Mouse (Mus musculus): ENCODE measurements around the gene Rpap3. TPM values are rescaled to one million over a fixed set of nuclear protein-coding genes. Genes with fewer than 3 reads are reported as not detected.

The Rpap3 gene
- 44.1 and 49.2 TPM in 2 replicates for polyA plus RNA-seq (2014; fragmentation: Nextera tagmentation; extraction: Ambion mirVana)

DNA sequence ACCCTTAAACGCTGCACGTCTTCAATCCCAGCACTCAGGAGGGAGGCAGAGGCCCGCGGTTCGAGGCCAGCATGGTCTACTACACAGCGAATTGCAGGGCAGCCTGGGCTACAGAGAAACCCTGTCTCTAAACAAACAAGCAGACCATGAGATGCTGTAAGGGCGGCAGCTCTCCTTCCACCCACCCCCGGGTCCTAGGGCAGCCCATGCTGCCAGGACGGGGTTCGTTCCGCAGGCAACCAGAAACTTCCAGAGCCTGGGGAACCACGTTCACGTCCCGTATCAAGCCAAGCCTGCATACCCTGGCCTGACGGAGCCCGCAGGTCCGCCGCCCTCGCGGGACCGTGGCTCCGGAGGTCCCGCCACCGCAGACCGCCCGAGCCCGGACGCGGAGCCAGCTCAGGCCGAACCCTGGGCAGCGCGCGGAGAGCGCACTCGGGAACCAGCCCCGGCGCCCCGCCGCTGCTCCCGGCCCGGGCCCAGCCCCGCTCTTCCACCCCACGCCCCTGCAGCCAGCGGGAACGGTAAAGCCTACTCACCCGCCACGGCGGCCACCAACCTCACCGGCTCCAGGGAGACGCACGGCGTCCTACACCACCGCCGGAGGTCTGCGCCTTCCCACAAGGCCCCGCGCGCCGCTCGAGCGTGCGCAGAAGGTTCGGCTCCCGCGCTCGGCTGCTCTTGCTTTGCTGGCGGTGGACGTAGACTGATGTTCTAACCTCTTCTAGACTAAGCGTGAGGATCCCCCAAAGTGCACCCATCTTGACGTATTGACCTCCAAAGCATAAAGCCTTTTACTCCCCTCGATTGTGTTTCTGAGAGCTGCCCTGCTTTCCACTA lies at the start of gene Rpap3:
Rpap3 (minus strand) TSS at position 615 of the 840 bp plus-strand sequence.
- under 1% methylated on average over 71 of the region's 71 CpGs for WGBS

GRCm38 (mm10) chr15:97755361-97755760 lies 49.7 kb upstream of the Rpap3 start:
- no peak for ATAC-seq (ENCODE audit: low FRiP score)
- WGBS = 37% methylated on average over 8 of the region's 8 CpGs
- no peak overlapping the region for H3K9ac ChIP-seq (ENCODE audit: low read depth, low read length)

More for the DNA sequence above, at the start of gene Rpap3:
- H3K27ac ChIP-seq (ENCODE audit: low read depth, low read length) = 0 out of 2 replicates have a peak within 1 kb of the TSS, but pooled peaks have one; percentile 42
- DNase-seq (ENCODE audit: low spot score) = peak; percentile 91
- ATAC-seq (ENCODE audit: low FRiP score) = peak; percentile 92
- no peaks in the 10 kb centered on the region for H3K4me1 ChIP-seq (replicated peaks; ENCODE audit: control insufficient read depth, insufficient read depth, low read length)
- peak within 1 kb of the TSS; percentile 78 for H3K4me2 ChIP-seq (replicated peaks; ENCODE audit: low read depth, low read length)
- 0 out of 2 replicates have a peak, but pooled peaks cover 2% of the 10 kb centered on the region for H3K36me3 ChIP-seq (ENCODE audit: control insufficient read depth, insufficient read depth, low read length)
- H3K4me3 ChIP-seq (ENCODE audit: low read depth, low read length) = peak within 1 kb of the TSS; percentile 95
- no peaks in the 10 kb centered on the region for H3K27me3 ChIP-seq (ENCODE audit: control insufficient read depth, insufficient read depth, low read length)
- H3K9ac ChIP-seq (ENCODE audit: low read depth, low read length) = peak within 1 kb of the TSS; percentile 94
- no peaks in the 10 kb centered on the region for H3K9me3 ChIP-seq (ENCODE audit: control insufficient read depth, low read length)

DNA sequence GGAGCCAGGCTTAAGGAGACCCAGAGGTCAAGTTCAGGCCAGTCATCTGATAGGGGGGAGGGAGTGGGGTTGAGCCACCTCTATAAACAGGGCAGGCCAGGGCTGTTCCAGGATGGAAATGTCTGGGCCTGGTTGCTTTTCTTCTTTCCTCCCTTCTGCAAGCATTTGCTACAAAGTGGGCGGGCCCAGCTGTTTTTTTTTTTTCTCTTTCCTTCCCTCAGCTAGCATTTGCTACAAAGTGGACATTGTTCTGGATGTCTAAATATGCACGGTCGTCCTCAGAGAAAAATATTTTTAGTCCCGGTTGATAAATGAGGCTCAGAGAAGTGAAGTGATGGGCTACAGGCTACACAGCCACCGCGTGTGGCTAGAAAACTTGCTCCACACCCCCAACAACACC lies 48.9 kb upstream of the Rpap3 start:
- Histone ChIP-seq H3K9me3 (ENCODE audit: control insufficient read depth, low read length) (no peaks in the 10 kb centered on the region), H3K4me1 (replicated peaks; ENCODE audit: control insufficient read depth, insufficient read depth, low read length) (peaks cover 2% of the 10 kb centered on the region), H3K9ac (ENCODE audit: low read depth, low read length) (no peak overlapping the region), H3K4me3 (ENCODE audit: low read depth, low read length) (no peak overlapping the region), H3K27ac (ENCODE audit: low read depth, low read length) (no peak overlapping the region), H3K36me3 (ENCODE audit: control insufficient read depth, insufficient read depth, low read length) (no peaks in the 10 kb centered on the region), H3K4me2 (replicated peaks; ENCODE audit: low read depth, low read length) (no peak overlapping the region), H3K27me3 (ENCODE audit: control insufficient read depth, insufficient read depth, low read length) (no peaks in the 10 kb centered on the region)
- WGBS = 69% methylated on average over 6 of the region's 6 CpGs
- ATAC-seq (ENCODE audit: low FRiP score) = no peak
- DNase-seq (ENCODE audit: low spot score) = no peak

More at GRCm38 (mm10) chr15:97755361-97755760, 49.7 kb upstream of the Rpap3 start:
- H3K4me2 ChIP-seq (replicated peaks; ENCODE audit: low read depth, low read length) = no peak overlapping the region
- no peak overlapping the region for H3K27ac ChIP-seq (ENCODE audit: low read depth, low read length)
- no peak for DNase-seq (ENCODE audit: low spot score)
- no peaks in the 10 kb centered on the region for H3K36me3 ChIP-seq (ENCODE audit: control insufficient read depth, insufficient read depth, low read length)
- peaks cover 2% of the 10 kb centered on the region for H3K4me1 ChIP-seq (replicated peaks; ENCODE audit: control insufficient read depth, insufficient read depth, low read length)
- H3K27me3 ChIP-seq (ENCODE audit: control insufficient read depth, insufficient read depth, low read length) = no peaks in the 10 kb centered on the region
- no peaks in the 10 kb centered on the region for H3K9me3 ChIP-seq (ENCODE audit: control insufficient read depth, low read length)
- no peak overlapping the region for H3K4me3 ChIP-seq (ENCODE audit: low read depth, low read length)

- 95% methylated on average over 5 of the region's 5 CpGs for WGBS
- Histone ChIP-seq H3K27ac (ENCODE audit: low read depth, low read length) (no peak overlapping the region), H3K4me3 (ENCODE audit: low read depth, low read length) (no peak overlapping the region), H3K9me3 (ENCODE audit: control insufficient read depth, low read length) (no peaks in the 10 kb centered on the region), H3K27me3 (ENCODE audit: control insufficient read depth, insufficient read depth, low read length) (no peaks in the 10 kb centered on the region), H3K36me3 (ENCODE audit: control insufficient read depth, insufficient read depth, low read length) (no peaks in the 10 kb centered on the region), H3K4me1 (replicated peaks; ENCODE audit: control insufficient read depth, insufficient read depth, low read length) (peaks cover 4% of the 10 kb centered on the region), H3K4me2 (replicated peaks; ENCODE audit: low read depth, low read length) (no peak overlapping the region), H3K9ac (ENCODE audit: low read depth, low read length) (no peak overlapping the region)
- no peak for ATAC-seq (ENCODE audit: low FRiP score)
- no peak for DNase-seq (ENCODE audit: low spot score)
Observed at GRCm38 (mm10) chr15:97752491-97752890, 46.9 kb upstream of the Rpap3 start.

DNA sequence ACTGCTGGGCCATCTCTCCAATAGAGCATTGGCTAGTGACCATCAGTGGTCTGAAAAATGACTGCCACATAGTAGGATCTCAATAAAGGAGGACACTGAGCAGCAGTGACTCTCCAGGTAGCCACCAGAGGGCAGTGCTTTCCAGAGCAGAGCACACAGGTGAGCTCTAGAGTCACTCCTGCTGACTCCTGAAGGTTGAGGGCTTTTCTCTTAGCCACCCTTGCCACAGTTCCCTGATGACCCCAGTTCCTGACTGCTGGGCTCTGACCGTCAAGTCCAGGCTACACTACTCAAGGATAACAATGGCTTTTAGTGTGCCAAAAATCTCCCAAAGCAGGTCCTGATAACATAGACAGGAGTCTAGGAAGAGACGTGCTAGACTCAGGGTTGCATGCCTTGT lies 46.1 kb upstream of the Rpap3 start:
- WGBS = 89% methylated on average over 2 of the region's 2 CpGs
- no peak overlapping the region for H3K4me3 ChIP-seq (ENCODE audit: low read depth, low read length)
- no peak overlapping the region for H3K27ac ChIP-seq (ENCODE audit: low read depth, low read length)
- H3K9ac ChIP-seq (ENCODE audit: low read depth, low read length) = no peak overlapping the region
- no peaks in the 10 kb centered on the region for H3K9me3 ChIP-seq (ENCODE audit: control insufficient read depth, low read length)
- no peak overlapping the region for H3K4me2 ChIP-seq (replicated peaks; ENCODE audit: low read depth, low read length)
- DNase-seq (ENCODE audit: low spot score) = no peak
- ATAC-seq (ENCODE audit: low FRiP score) = no peak
- H3K36me3 ChIP-seq (ENCODE audit: control insufficient read depth, insufficient read depth, low read length) = no peaks in the 10 kb centered on the region
- no peaks in the 10 kb centered on the region for H3K27me3 ChIP-seq (ENCODE audit: control insufficient read depth, insufficient read depth, low read length)
- peaks cover 4% of the 10 kb centered on the region for H3K4me1 ChIP-seq (replicated peaks; ENCODE audit: control insufficient read depth, insufficient read depth, low read length)

DNA sequence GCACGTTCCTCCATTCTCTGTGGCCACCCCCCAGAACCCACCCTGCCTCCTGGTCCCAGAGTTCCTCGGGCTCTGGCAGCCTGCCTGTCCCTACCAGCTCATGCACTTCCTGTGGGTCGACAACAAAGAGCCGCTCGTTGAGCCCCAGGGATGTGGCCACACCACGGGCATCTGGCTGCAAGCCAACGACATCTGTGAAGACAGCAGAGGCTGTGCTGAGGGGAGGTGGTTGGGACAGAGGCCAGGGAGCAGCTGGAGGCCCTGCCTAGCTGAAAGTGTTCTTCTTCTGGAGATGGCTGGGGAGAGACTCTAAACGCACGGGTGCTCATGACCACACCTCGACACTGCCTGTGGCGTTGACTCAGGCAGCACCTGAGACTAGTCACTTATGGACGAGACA lies 45.1 kb upstream of the Rpap3 start:
- Histone ChIP-seq H3K9ac (ENCODE audit: low read depth, low read length) (no peak overlapping the region), H3K4me3 (ENCODE audit: low read depth, low read length) (no peak overlapping the region), H3K27me3 (ENCODE audit: control insufficient read depth, insufficient read depth, low read length) (no peaks in the 10 kb centered on the region), H3K27ac (ENCODE audit: low read depth, low read length) (no peak overlapping the region), H3K4me1 (replicated peaks; ENCODE audit: control insufficient read depth, insufficient read depth, low read length) (peaks cover 4% of the 10 kb centered on the region), H3K9me3 (ENCODE audit: control insufficient read depth, low read length) (no peaks in the 10 kb centered on the region), H3K36me3 (ENCODE audit: control insufficient read depth, insufficient read depth, low read length) (no peaks in the 10 kb centered on the region), H3K4me2 (replicated peaks; ENCODE audit: low read depth, low read length) (no peak overlapping the region)
- DNase-seq (ENCODE audit: low spot score) = peak; percentile 51
- 52% methylated on average over 12 of the region's 12 CpGs for WGBS
- ATAC-seq (ENCODE audit: low FRiP score) = peak; percentile 70

DNA sequence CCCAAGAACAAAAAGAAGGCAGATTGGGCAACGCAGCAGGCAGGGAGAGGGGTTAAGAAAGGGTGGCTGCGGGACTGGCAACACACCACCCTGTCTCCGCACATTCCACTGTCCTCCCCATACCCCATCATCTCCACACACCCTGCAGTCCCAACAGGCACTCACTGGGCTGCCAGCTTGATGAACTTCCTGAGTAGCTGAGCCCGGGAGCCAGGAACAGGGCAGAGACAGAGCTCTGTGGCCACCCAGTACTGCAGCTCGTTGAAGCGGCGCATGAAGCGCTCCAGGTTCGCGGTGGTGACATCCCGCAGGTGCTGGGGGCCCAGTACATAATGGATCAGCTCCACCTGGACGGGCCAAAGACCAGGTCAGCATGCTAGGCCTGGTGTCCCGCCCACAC lies 44.2 kb upstream of the Rpap3 start:
- 89% methylated on average over 13 of the region's 13 CpGs for WGBS
- no peak for DNase-seq (ENCODE audit: low spot score)
- no peak overlapping the region for H3K9ac ChIP-seq (ENCODE audit: low read depth, low read length)
- no peaks in the 10 kb centered on the region for H3K9me3 ChIP-seq (ENCODE audit: control insufficient read depth, low read length)
- H3K27me3 ChIP-seq (ENCODE audit: control insufficient read depth, insufficient read depth, low read length) = no peaks in the 10 kb centered on the region
- no peak overlapping the region for H3K4me2 ChIP-seq (replicated peaks; ENCODE audit: low read depth, low read length)
- H3K4me3 ChIP-seq (ENCODE audit: low read depth, low read length) = no peak overlapping the region
- ATAC-seq (ENCODE audit: low FRiP score) = no peak
- no peaks in the 10 kb centered on the region for H3K36me3 ChIP-seq (ENCODE audit: control insufficient read depth, insufficient read depth, low read length)
- peaks cover 2% of the 10 kb centered on the region; the same call in 1 of the 2 replicates for H3K4me1 ChIP-seq (replicated peaks; ENCODE audit: control insufficient read depth, insufficient read depth, low read length)
- H3K27ac ChIP-seq (ENCODE audit: low read depth, low read length) = no peak overlapping the region

DNA sequence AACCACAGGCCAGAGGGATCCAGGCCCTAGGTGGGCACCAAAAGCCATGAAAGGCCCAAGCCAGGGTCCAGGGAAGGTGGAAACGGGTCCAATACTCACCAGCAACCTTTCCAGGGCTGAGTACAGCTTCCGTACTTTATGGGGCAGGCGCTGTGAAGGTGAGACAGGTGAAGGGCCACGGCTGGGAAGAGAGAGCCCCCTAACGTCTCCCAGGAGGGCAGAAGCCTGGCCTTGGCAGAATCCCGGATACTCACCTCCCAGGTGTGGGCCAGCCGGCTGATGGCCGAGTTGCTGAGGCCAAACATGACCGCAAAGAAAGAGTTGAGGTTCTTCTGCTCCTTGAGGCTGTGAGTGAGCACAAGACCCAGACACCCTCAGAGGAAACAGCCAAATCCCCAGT lies 43.8 kb upstream of the Rpap3 start:
- Histone ChIP-seq H3K4me3 (ENCODE audit: low read depth, low read length) (no peak overlapping the region), H3K4me1 (replicated peaks; ENCODE audit: control insufficient read depth, insufficient read depth, low read length) (peaks cover 2% of the 10 kb centered on the region; the same call in 1 of the 2 replicates), H3K4me2 (replicated peaks; ENCODE audit: low read depth, low read length) (no peak overlapping the region), H3K27me3 (ENCODE audit: control insufficient read depth, insufficient read depth, low read length) (no peaks in the 10 kb centered on the region), H3K9me3 (ENCODE audit: control insufficient read depth, low read length) (no peaks in the 10 kb centered on the region), H3K36me3 (ENCODE audit: control insufficient read depth, insufficient read depth, low read length) (no peaks in the 10 kb centered on the region), H3K9ac (ENCODE audit: low read depth, low read length) (no peak overlapping the region), H3K27ac (ENCODE audit: low read depth, low read length) (no peak overlapping the region)
- DNase-seq (ENCODE audit: low spot score) (no peak), ATAC-seq (ENCODE audit: low FRiP score) (no peak)
- WGBS = 88% methylated on average over 9 of the region's 9 CpGs

GRCm38 (mm10) chr15:97748964-97749363 lies 43.3 kb upstream of the Rpap3 start:
- Histone ChIP-seq H3K4me2 (replicated peaks; ENCODE audit: low read depth, low read length) (no peak overlapping the region), H3K9ac (ENCODE audit: low read depth, low read length) (no peak overlapping the region), H3K27ac (ENCODE audit: low read depth, low read length) (no peak overlapping the region), H3K9me3 (ENCODE audit: control insufficient read depth, low read length) (no peaks in the 10 kb centered on the region), H3K4me1 (replicated peaks; ENCODE audit: control insufficient read depth, insufficient read depth, low read length) (peaks cover 2% of the 10 kb centered on the region; the same call in 1 of the 2 replicates), H3K27me3 (ENCODE audit: control insufficient read depth, insufficient read depth, low read length) (no peaks in the 10 kb centered on the region), H3K4me3 (ENCODE audit: low read depth, low read length) (no peak overlapping the region), H3K36me3 (ENCODE audit: control insufficient read depth, insufficient read depth, low read length) (no peaks in the 10 kb centered on the region)
- 89% methylated on average over 4 of the region's 4 CpGs for WGBS
- ATAC-seq (ENCODE audit: low FRiP score) (no peak), DNase-seq (ENCODE audit: low spot score) (no peak)
